Mouse (Mus musculus) embryonic facial prominence, embryonic 11.5 days (tissue): ENCODE measurements around the gene Hexim1. TPM values are rescaled to one million over a fixed set of nuclear protein-coding genes. Genes with fewer than 3 reads are reported as not detected.

Experiments
- ATAC-seq: fragments of 200-750 bp; cut with Nextera tagmentation; replicated peaks from 2 replicates; pipeline ENCODE4 v1.8.0; 2017; ENCODE audit warnings: low read depth; ENCODE audit not compliant: insufficient number of reproducible peaks, low FRiP score, low TSS enrichment
- DNase-seq: peaks from one replicate; pipeline ENCODE4 v3.0.0-alpha.2; 2015; ENCODE audit warnings: low spot score
- H3K27ac ChIP-seq: fragments of 300-500 bp; sonication (generic); replicated peaks from 2 replicates; pipeline ENCODE4 v1.5.1; 2014; ENCODE audit warnings: mild to moderate bottlenecking, low read depth, low read length, control low read depth
- H3K27me3 ChIP-seq: fragments of 300-500 bp; sonication (generic); 2 replicates; pipeline ENCODE4 v1.6.1; 2014; ENCODE audit warnings: mild to moderate bottlenecking, low read length, moderate library complexity, mixed read lengths; ENCODE audit not compliant: control insufficient read depth, insufficient read depth
- H3K36me3 ChIP-seq: fragments of 300-500 bp; sonication (generic); replicated peaks from 2 replicates; pipeline ENCODE4 v1.6.1; 2014; ENCODE audit warnings: low read depth, mild to moderate bottlenecking, low read length, moderate library complexity, mixed read lengths; ENCODE audit not compliant: control insufficient read depth, insufficient read depth
- H3K4me1 ChIP-seq: fragments of 300-500 bp; sonication (generic); 2 replicates; pipeline ENCODE4 v1.6.1; 2014; ENCODE audit warnings: low read length, mixed read lengths; ENCODE audit not compliant: control insufficient read depth, insufficient read depth
- H3K4me2 ChIP-seq: fragments of 300-500 bp; sonication (generic); 2 replicates; pipeline ENCODE4 v1.6.1; 2014; ENCODE audit warnings: low read depth, mild to moderate bottlenecking, control low read depth, low read length, moderate library complexity
- H3K4me3 ChIP-seq: fragments of 300-500 bp; sonication (generic); 2 replicates; pipeline ENCODE4 v1.5.1; 2014; ENCODE audit warnings: low read depth, low read length, control low read depth
- H3K9ac ChIP-seq: fragments of 300-500 bp; sonication (generic); replicated peaks from 2 replicates; pipeline ENCODE4 v1.6.1; 2014; ENCODE audit warnings: mild to moderate bottlenecking, control low read depth, low read length
- H3K9me3 ChIP-seq: fragments of 300-500 bp; sonication (generic); replicated peaks from 2 replicates; pipeline ENCODE4 v1.6.1; 2016; ENCODE audit warnings: mild to moderate bottlenecking, low read length, inconsistent platforms, mixed read lengths; ENCODE audit not compliant: control insufficient read depth
- WGBS: fragments of 180-500 bp; shearing (Covaris S2); extraction: QIAGEN DNeasy Blood & Tissue Kit; methylation state at CpG from one replicate; pipeline ENCODE4 v1.1.7; 2014; 5-methylcytosine and 5-hydroxymethylcytosine counted together
- polyA plus RNA-seq: library from polyadenylated mRNA; unstranded; fragments of >200 nt; fragmentation: Nextera tagmentation; extraction: Ambion mirVana; gene quantifications from 2 replicates; pipeline ENCODE4 v1.2.1, GENCODE M21; 2014

Gene Hexim1
- polyA plus RNA-seq, 1 experiment from 2014 or later, result 5.3 TPM

- DNase-seq (peak; percentile 81), ATAC-seq (no peak)
- no peak within 1 kb of the TSS for H3K27ac ChIP-seq
- peaks cover 29% of the 10 kb centered on the region for H3K27me3 ChIP-seq
- H3K36me3 ChIP-seq, result no peaks in the 10 kb centered on the region
- peak within 1 kb of the TSS; percentile 66 for H3K9ac ChIP-seq
- peak within 1 kb of the TSS; percentile 51 for H3K4me3 ChIP-seq
- WGBS, result 2% methylated on average over 34 of the region's 34 CpGs
- no peaks in the 10 kb centered on the region for H3K9me3 ChIP-seq
- H3K4me2 ChIP-seq, result peak within 1 kb of the TSS; percentile 87
- H3K4me1 ChIP-seq, result no peaks in the 10 kb centered on the region; the same call in 1 of the 2 replicates
Observed at GRCm38 (mm10) chr11:103101481-103101865, 14.6 kb upstream of the Hexim1 start, which contains the start of the genes Plcd3 and Acbd4. Gene Plcd3 (minus strand): TSS chr11:103101658. Gene Acbd4 (plus strand): TSS chr11:103101682.

GRCm38 (mm10) chr11:103101866-103102501 lies 14.0 kb upstream of the Hexim1 start:
- Histone ChIP-seq H3K27me3 (peaks cover 29% of the 10 kb centered on the region), H3K4me1 (no peaks in the 10 kb centered on the region; the same call in 1 of the 2 replicates), H3K4me2 (peak overlapping the region; percentile 87)

GRCm38 (mm10) chr11:103102725-103103349 lies 13.2 kb upstream of the Hexim1 start:
- Histone ChIP-seq H3K27ac (no peak overlapping the region), H3K27me3 (peaks cover 25% of the 10 kb centered on the region), H3K4me2 (peak overlapping the region; percentile 87), H3K4me1 (no peaks in the 10 kb centered on the region), H3K9me3 (no peaks in the 10 kb centered on the region), H3K36me3 (no peaks in the 10 kb centered on the region), H3K9ac (peak overlapping the region; percentile 41), H3K4me3 (peak overlapping the region; percentile 36)
- under 1% methylated on average over 35 of the region's 35 CpGs for WGBS
- DNase-seq (peak; percentile 95), ATAC-seq (peak; percentile 75)

More at GRCm38 (mm10) chr11:103101866-103102501, 14.0 kb upstream of the Hexim1 start:
- DNase-seq (peak; percentile 56), ATAC-seq (no peak)
- H3K4me3 ChIP-seq, result peak overlapping the region; percentile 51
- no peaks in the 10 kb centered on the region for H3K36me3 ChIP-seq
- no peak overlapping the region for H3K27ac ChIP-seq
- H3K9me3 ChIP-seq, result no peaks in the 10 kb centered on the region
- whole genome bisulfite sequencing, result 2% methylated on average over 30 of the region's 30 CpGs
- peak overlapping the region; percentile 66 for H3K9ac ChIP-seq

- DNase-seq (no peak), ATAC-seq (no peak)
- Histone ChIP-seq H3K27ac (no peak overlapping the region), H3K9ac (no peak overlapping the region), H3K27me3 (peaks cover 22% of the 10 kb centered on the region), H3K4me2 (no peak overlapping the region), H3K4me3 (no peak overlapping the region), H3K4me1 (no peaks in the 10 kb centered on the region), H3K36me3 (no peaks in the 10 kb centered on the region), H3K9me3 (no peaks in the 10 kb centered on the region)
- WGBS, result 59% methylated on average over 8 of the region's 8 CpGs
Observed at GRCm38 (mm10) chr11:103103621-103104020, 12.4 kb upstream of the Hexim1 start.

- peaks cover 20% of the 10 kb centered on the region for H3K27me3 ChIP-seq
- no peaks in the 10 kb centered on the region for H3K36me3 ChIP-seq
- ATAC-seq (no peak), DNase-seq (no peak)
- no peaks in the 10 kb centered on the region for H3K9me3 ChIP-seq
- H3K9ac ChIP-seq, result no peak overlapping the region
- whole genome bisulfite sequencing, result 80% methylated on average over 7 of the region's 7 CpGs
- H3K27ac ChIP-seq, result no peak overlapping the region
- no peaks in the 10 kb centered on the region for H3K4me1 ChIP-seq
- H3K4me2 ChIP-seq, result no peak overlapping the region
- no peak overlapping the region for H3K4me3 ChIP-seq
Observed at GRCm38 (mm10) chr11:103104469-103104868, 11.6 kb upstream of the Hexim1 start.

GRCm38 (mm10) chr11:103105180-103105725 lies 10.8 kb upstream of the Hexim1 start:
- H3K27me3 ChIP-seq, result peaks cover 13% of the 10 kb centered on the region
- H3K9ac ChIP-seq, result no peak overlapping the region
- no peak for DNase-seq

GRCm38 (mm10) chr11:103105810-103106209 lies 10.2 kb upstream of the Hexim1 start:
- Histone ChIP-seq H3K27me3 (peaks cover 10% of the 10 kb centered on the region; the same call in 1 of the 2 replicates), H3K9me3 (no peaks in the 10 kb centered on the region), H3K27ac (no peak overlapping the region), H3K4me3 (no peak overlapping the region), H3K4me1 (no peaks in the 10 kb centered on the region), H3K36me3 (no peaks in the 10 kb centered on the region), H3K9ac (no peak overlapping the region), H3K4me2 (no peak overlapping the region)
- ATAC-seq (no peak), DNase-seq (no peak)
- 78% methylated on average over 6 of the region's 6 CpGs for WGBS

More at GRCm38 (mm10) chr11:103105180-103105725, 10.8 kb upstream of the Hexim1 start:
- 35% methylated on average over 13 of the region's 14 CpGs for WGBS
- H3K27ac ChIP-seq, result no peak overlapping the region
- H3K4me1 ChIP-seq, result no peaks in the 10 kb centered on the region
- no peaks in the 10 kb centered on the region for H3K9me3 ChIP-seq
- H3K4me2 ChIP-seq, result no peak overlapping the region
- no peak for ATAC-seq
- H3K36me3 ChIP-seq, result no peaks in the 10 kb centered on the region
- H3K4me3 ChIP-seq, result no peak overlapping the region

- Histone ChIP-seq H3K9me3 (no peaks in the 10 kb centered on the region), H3K36me3 (no peaks in the 10 kb centered on the region), H3K4me3 (no peak overlapping the region), H3K4me1 (peaks cover 1% of the 10 kb centered on the region; the same call in 1 of the 2 replicates), H3K27me3 (peaks cover 8% of the 10 kb centered on the region; the same call in 1 of the 2 replicates), H3K27ac (no peak overlapping the region), H3K4me2 (no peak overlapping the region), H3K9ac (no peak overlapping the region)
- ATAC-seq (no peak), DNase-seq (no peak)
- WGBS, result 60% methylated on average over 4 of the region's 4 CpGs
Observed at GRCm38 (mm10) chr11:103106386-103106785, 9.6 kb upstream of the Hexim1 start.
